Comparison of ENCODE assay signal across 8 mouse cellular contexts in the genomic region with DNA sequence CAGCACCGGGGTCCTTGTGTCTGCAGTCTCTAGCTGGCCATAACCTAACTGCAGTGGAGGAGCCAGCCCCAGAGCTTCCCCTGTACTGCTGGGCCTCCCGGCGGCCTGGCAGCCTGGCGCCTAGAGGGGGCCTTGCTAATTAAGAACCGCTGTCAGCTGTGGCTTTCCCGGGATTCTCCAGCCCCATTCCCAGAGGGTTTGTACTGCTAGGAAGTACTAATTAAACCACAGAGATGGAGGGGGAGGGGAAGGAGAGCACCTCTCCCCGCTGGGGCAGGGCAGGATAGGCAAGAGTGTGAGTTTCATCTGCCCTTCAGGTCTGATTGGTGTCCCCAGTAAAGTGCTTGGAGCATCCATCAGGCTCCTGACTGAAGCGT. TPM values are rescaled to one million over a fixed set of nuclear protein-coding genes. Genes with fewer than 3 reads are reported as not detected.
DNase-seq lines count a peak whose midpoint lies in the region; ATAC-seq and TF ChIP-seq lines count a peak whose summit lies in the region.

No protein-coding gene starts in this region.

- H3K27ac ChIP-seq in kidney, adult 2 months (ENCODE audit: insufficient read depth, low read depth, low read length): peak overlapping the region; percentile 32; the same call in 1 of the 2 replicates
- peak overlapping the region; percentile 88 for H3K27ac ChIP-seq in bone marrow macrophage, adult 2 months (ENCODE audit: insufficient read depth, low read depth, low read length)
- H3K27ac ChIP-seq in hindbrain, embryonic 13.5 days: peak overlapping the region; percentile 90
- peak overlapping the region; percentile 85 for H3K27ac ChIP-seq in midbrain, embryonic 14.5 days (replicated peaks; ENCODE audit: low read depth, low read length)

- H3K4me2 ChIP-seq in hindbrain, embryonic 13.5 days: peak overlapping the region; percentile 26; the same call in 1 of the 2 replicates
- H3K4me2 ChIP-seq in midbrain, embryonic 14.5 days (ENCODE audit: low read length): peak overlapping the region; percentile 17

- peak; percentile 7; the same call in 1 of the 2 replicates for ATAC-seq in hindbrain, embryonic 13.5 days (ENCODE audit: low FRiP score)
- peak; percentile 7; the same call in 1 of the 2 replicates for ATAC-seq in midbrain, embryonic 14.5 days (ENCODE audit: low FRiP score, low TSS enrichment)

- 34% methylated on average over 8 of the region's 8 CpGs for WGBS in kidney, adult 2 months
- WGBS in hindbrain, embryonic 13.5 days: 5% methylated on average over 8 of the region's 8 CpGs
- 7% methylated on average over 8 of the region's 8 CpGs for whole genome bisulfite sequencing in midbrain, embryonic 14.5 days

- H3K36me3 ChIP-seq in kidney, adult 2 months (ENCODE audit: control insufficient read depth, insufficient read depth, low read length): no peaks in the 10 kb centered on the region
- peaks cover 21% of the 10 kb centered on the region for H3K36me3 ChIP-seq in hindbrain, embryonic 13.5 days
- peaks cover 31% of the 10 kb centered on the region for H3K36me3 ChIP-seq in midbrain, embryonic 14.5 days (ENCODE audit: control insufficient read depth, insufficient read depth, low read length)

- intact Hi-C loops in left cerebral cortex, postnatal 14 days (cut with DNase I): no loop called here

- peak overlapping the region; percentile 56 for H3K9ac ChIP-seq in hindbrain, embryonic 13.5 days
- peak overlapping the region; percentile 26; the same call in 1 of the 2 replicates for H3K9ac ChIP-seq in midbrain, embryonic 14.5 days (replicated peaks; ENCODE audit: low read length)

- 0 out of 2 replicates have a peak, but pooled peaks cover 8% of the 10 kb centered on the region for H3K4me1 ChIP-seq in kidney, adult 2 months (ENCODE audit: control insufficient read depth, insufficient read depth, low read length)
- H3K4me1 ChIP-seq in bone marrow macrophage, adult 2 months (ENCODE audit: control insufficient read depth, insufficient read depth, low read length): peaks cover 49% of the 10 kb centered on the region
- H3K4me1 ChIP-seq in hindbrain, embryonic 13.5 days (replicated peaks): peaks cover 90% of the 10 kb centered on the region
- H3K4me1 ChIP-seq in midbrain, embryonic 14.5 days (ENCODE audit: control insufficient read depth, insufficient read depth, low read length): peaks cover 76% of the 10 kb centered on the region

- H3K27me3 ChIP-seq in kidney, adult 2 months (replicated peaks; ENCODE audit: control insufficient read depth, insufficient read depth, low read length): no peaks in the 10 kb centered on the region
- no peaks in the 10 kb centered on the region for H3K27me3 ChIP-seq in hindbrain, embryonic 13.5 days
- H3K27me3 ChIP-seq in midbrain, embryonic 14.5 days (ENCODE audit: control insufficient read depth, insufficient read depth, low read length): no peaks in the 10 kb centered on the region

- H3K4me3 ChIP-seq in kidney, adult 2 months (ENCODE audit: insufficient read depth, low read depth, low read length): no peak overlapping the region
- no peak overlapping the region for H3K4me3 ChIP-seq in bone marrow macrophage, adult 2 months (ENCODE audit: insufficient read depth, low read length)
- no peak overlapping the region for H3K4me3 ChIP-seq in hindbrain, embryonic 13.5 days
- H3K4me3 ChIP-seq in midbrain, embryonic 14.5 days (replicated peaks; ENCODE audit: low read depth, low read length): no peak overlapping the region

- no peaks in the 10 kb centered on the region for H3K9me3 ChIP-seq in hindbrain, embryonic 13.5 days
- no peaks in the 10 kb centered on the region for H3K9me3 ChIP-seq in midbrain, embryonic 14.5 days (ENCODE audit: control insufficient read depth, low read length)

- TF ChIP-seq POLR2A in kidney, adult 2 months (IDR thresholded peaks at IDR 0.05; ENCODE audit: low read depth, low read length): no peak
- TF ChIP-seq POLR2A in bone marrow macrophage, adult 2 months (IDR thresholded peaks at IDR 0.05; ENCODE audit: borderline replicate concordance, low read depth, low read length): no peak

- no peak for DNase-seq in kidney, adult 2 months
- DNase-seq in kidney, adult 11 months: no peak
- peak; percentile 83 for DNase-seq in midbrain, embryonic 14.5 days
- DNase-seq in frontal cortex, postnatal 36 days (ENCODE audit: low spot score in 2 of 2): no peak
- DNase-seq in left cerebral cortex, postnatal 14 days (ENCODE audit: low spot score in 2 of 2): no peak
- DNase-seq in layer of hippocampus, adult 11-12 months (ENCODE audit: low spot score): no peak

- no peak for TF ChIP-seq CTCF in kidney, adult 2 months (conservative IDR thresholded peaks at IDR 0.05; ENCODE audit: insufficient read depth, insufficient read length, low read depth, low read length)
- TF ChIP-seq CTCF in bone marrow macrophage, adult 2 months (IDR thresholded peaks at IDR 0.05; ENCODE audit: low read depth, low read length): no peak

RNA-seq across cellular contexts. Expression of a gene that starts 25.8 kb away (rescaled TPM):
- polyA plus RNA-seq in kidney, adult 2 months (2012; rRNA removed): 6.4 and 6.9 TPM in 2 replicates
- polyA plus RNA-seq in bone marrow macrophage, adult 2 months (2012; ENCODE audit: insufficient read depth, insufficient read length, missing spikeins): 16.7 and 23.1 TPM in 2 replicates
- 23.1 and 24.5 TPM in 2 replicates for polyA plus RNA-seq in hindbrain, embryonic 13.5 days (2015; fragmentation: Nextera tagmentation; extraction: Ambion mirVana)
- polyA plus RNA-seq in midbrain, embryonic 14.5 days (2014; fragmentation: Nextera tagmentation; extraction: Ambion mirVana): 15.5 and 23.7 TPM in 2 replicates
- total RNA-seq in left cerebral cortex, postnatal 14 days (2021): 1 to 10 TPM; 1.2 to 1.4 TPM

Comparison
In these comparisons a context has a peak if more than half of its experiments do, and no peak if none do; other contexts are left out.
1. H3K27ac ChIP-seq: peak in every context shown above with its lines; median percentile 90 in hindbrain, embryonic 13.5 days; 88 in bone marrow macrophage, adult 2 months; 85 in midbrain, embryonic 14.5 days; 32 in kidney, adult 2 months.